Comparison of ENCODE assay signal across 9 mouse cellular contexts in genomic region chr3:52502223-52502622, GRCm38 (mm10).
DNase-seq lines count a peak whose midpoint lies in the region; ATAC-seq lines count a peak whose summit lies in the region.
"Had no signal": no experiment of that assay in that cellular context is flagged by ENCODE, and none has a peak within 500 bp of the region (broad histone marks: within the 10 kb centered on the region; RNA-seq: fewer than 3 reads in every experiment).

No protein-coding gene starts in this region.

- intact Hi-C loops in gastrocnemius, postnatal 14 days (cut with DNase I; ENCODE audit: low total_unique reads), result no loop called here

- DNase-seq in urinary bladder, postnatal 14 days (ENCODE audit: low spot score), result peak; percentile 61
- no peak for DNase-seq in urinary bladder, adult 2 months (ENCODE audit: low spot score)
- peak; percentile 57 for DNase-seq in gastrocnemius, postnatal 14 days
- peak; percentile 42 for DNase-seq in liver
- peak; percentile 86 for DNase-seq in yolk sac, embryonic 10.5 days (ENCODE audit: low spot score)
- DNase-seq in cerebellum, adult 9-10 months, result no peak
- DNase-seq in forebrain, embryonic 10.5 days (ENCODE audit: extremely low spot score, low spot score), result no peak

- no peak overlapping the region for H3K27ac ChIP-seq in forebrain, embryonic 10.5 days
- H3K27ac ChIP-seq: embryonic facial prominence, embryonic 12.5 days had no signal

- no peak overlapping the region for H3K4me3 ChIP-seq in forebrain, embryonic 10.5 days
- H3K4me3 ChIP-seq: embryonic facial prominence, embryonic 12.5 days had no signal

- no peaks in the 10 kb centered on the region; the same call in 1 of the 2 replicates for H3K9me3 ChIP-seq in forebrain, embryonic 10.5 days
- H3K9me3 ChIP-seq: embryonic facial prominence, embryonic 12.5 days had no signal

- no peaks in the 10 kb centered on the region for H3K27me3 ChIP-seq in forebrain, embryonic 10.5 days (ENCODE audit: poor library complexity, severe bottlenecking)
- H3K27me3 ChIP-seq: embryonic facial prominence, embryonic 12.5 days had no signal

- peaks cover 6% of the 10 kb centered on the region; the same call in 1 of the 2 replicates for H3K4me1 ChIP-seq in forebrain, embryonic 10.5 days
- H3K4me1 ChIP-seq: embryonic facial prominence, embryonic 12.5 days had no signal

- 66% methylated on average over 7 of the region's 7 CpGs for WGBS in forebrain, embryonic 10.5 days

- H3K36me3 ChIP-seq in forebrain, embryonic 10.5 days (replicated peaks), result no peaks in the 10 kb centered on the region
- H3K36me3 ChIP-seq: embryonic facial prominence, embryonic 12.5 days had no signal

- ATAC-seq in frontal cortex, adult (ENCODE audit: low TSS enrichment), result no peak

Comparison
In these comparisons a context has a peak if more than half of its experiments do, and no peak if none do; other contexts are left out.
1. DNase-seq: peak in urinary bladder, postnatal 14 days (single experiment), gastrocnemius, postnatal 14 days (single experiment), liver (single experiment) and yolk sac, embryonic 10.5 days (single experiment); none in urinary bladder, adult 2 months (single experiment), cerebellum, adult 9-10 months (single experiment) and forebrain, embryonic 10.5 days (single experiment).